Mouse (Mus musculus) forebrain, embryonic 16.5 days (tissue): ENCODE measurements around the gene Atp13a3. TPM values are rescaled to one million over a fixed set of nuclear protein-coding genes. Genes with fewer than 3 reads are reported as not detected.

ENCODE experiments used
- ATAC-seq: fragments of 200-750 bp; cut with Nextera tagmentation; 2 replicates; pipeline ENCODE4 v1.8.0; 2017; ENCODE audit warnings: mild to moderate bottlenecking, moderate library complexity
- H3K27ac ChIP-seq: fragments of 300-500 bp; sonication (generic); 2 replicates; pipeline ENCODE4 v1.5.1; 2014; ENCODE audit warnings: low read length, control low read depth
- H3K27me3 ChIP-seq: fragments of 300-500 bp; sonication (generic); replicated peaks from 2 replicates; pipeline ENCODE4 v1.6.1; 2014; ENCODE audit warnings: low read length; ENCODE audit not compliant: control insufficient read depth, insufficient read depth
- H3K36me3 ChIP-seq: fragments of 300-500 bp; sonication (generic); 2 replicates; pipeline ENCODE4 v1.6.1; 2014; ENCODE audit not compliant: control insufficient read depth, insufficient read depth
- H3K4me1 ChIP-seq: fragments of 300-500 bp; sonication (generic); replicated peaks from 2 replicates; pipeline ENCODE4 v1.6.1; 2014; ENCODE audit warnings: low read length; ENCODE audit not compliant: control insufficient read depth, insufficient read depth
- H3K4me2 ChIP-seq: fragments of 300-500 bp; sonication (generic); 2 replicates; pipeline ENCODE4 v1.6.1; 2014; ENCODE audit warnings: mild to moderate bottlenecking, low read length, control low read depth
- H3K4me3 ChIP-seq: fragments of 300-500 bp; sonication (generic); replicated peaks from 2 replicates; pipeline ENCODE4 v1.5.1; 2014; ENCODE audit warnings: mild to moderate bottlenecking, low read length, control low read depth
- H3K9ac ChIP-seq: fragments of 300-500 bp; sonication (generic); replicated peaks from 2 replicates; pipeline ENCODE4 v1.6.1; 2014; ENCODE audit warnings: low read depth, low read length, control low read depth
- H3K9me3 ChIP-seq: fragments of 300-500 bp; sonication (generic); 2 replicates; pipeline ENCODE4 v1.6.1; 2016; ENCODE audit warnings: low read length; ENCODE audit not compliant: control insufficient read depth
- WGBS: fragments of 180-500 bp; shearing (Covaris S2); extraction: QIAGEN DNeasy Blood & Tissue Kit; methylation state at CpG from one replicate; pipeline ENCODE4 v1.1.7; 2014; 5-methylcytosine and 5-hydroxymethylcytosine counted together
- polyA plus RNA-seq: library from polyadenylated mRNA; unstranded; fragments of >200 nt; fragmentation: Nextera tagmentation; extraction: Ambion mirVana; gene quantifications from 2 replicates; pipeline ENCODE4 v1.2.1, GENCODE M21; 2015

Atp13a3 gene
- polyA plus RNA-seq, 1 experiment from 2014 or later: 9.6 TPM

- Histone ChIP-seq H3K4me1 (no peaks in the 10 kb centered on the region), H3K9ac (no peak overlapping the region), H3K27ac (no peak overlapping the region), H3K4me3 (no peak overlapping the region), H3K9me3 (no peaks in the 10 kb centered on the region), H3K4me2 (no peak overlapping the region), H3K36me3 (no peaks in the 10 kb centered on the region), H3K27me3 (no peaks in the 10 kb centered on the region)
- no peak for ATAC-seq
- WGBS: 0% methylated on average over 2 of the region's 2 CpGs
Measured at GRCm38 (mm10) chr16:30262664-30263063, 143.1 kb downstream of the Atp13a3 start.

Other genes starting within 250 kb of the Atp13a3 start
- gene Cpn2, start 138.5 kb downstream of the Atp13a3 start, polyA plus RNA-seq: not detected in 2 replicates
- 0.06 and 0.22 TPM in 2 replicates for gene Lrrc15, start 122.7 kb downstream of the Atp13a3 start, polyA plus RNA-seq
- gene Gp5, start 95.2 kb downstream of the Atp13a3 start, polyA plus RNA-seq: 0.21 and 0.28 TPM in 2 replicates
- 92.5 and 106 TPM in 2 replicates for gene Tmem44, start 144.9 kb upstream of the Atp13a3 start, polyA plus RNA-seq
- gene Lsg1, start 181.6 kb upstream of the Atp13a3 start, polyA plus RNA-seq: 61.1 and 63.1 TPM in 2 replicates
- gene Fam43a, start 193.7 kb upstream of the Atp13a3 start, polyA plus RNA-seq: 11.3 and 12.4 TPM in 2 replicates